Mouse (Mus musculus) testis, adult 2 months (tissue): ENCODE results near the gene Fbxw4.
A peak's percentile ranks its signal among the peaks of the same experiment; 100 is the strongest.

Source experiments
- CTCF ChIP-seq: fragments of 200-500 bp; IDR thresholded peaks from 2 replicates; pipeline ENCODE4 v1.5.1; 2012; ENCODE audit warnings: low read depth, mild to moderate bottlenecking, inconsistent platforms, low read length, moderate library complexity; ENCODE audit not compliant: control insufficient read depth, insufficient read depth, insufficient replicate concordance
- POLR2A ChIP-seq: fragments of 200-500 bp; IDR thresholded peaks from 2 replicates; pipeline ENCODE4 v1.6.1; 2012; ENCODE audit warnings: low read depth, mild to moderate bottlenecking, inconsistent platforms, low read length, moderate library complexity; ENCODE audit not compliant: control insufficient read depth

GRCm38 (mm10) chr19:45573861-45574267, 86.2 kb downstream of the Fbxw4 start:
- TF ChIP-seq CTCF: peak; percentile 61; the same call in 1 of the 2 replicates
- no peak for TF ChIP-seq POLR2A
